Mouse (Mus musculus): Measurements from ENCODE around the gene Rabac1. TPM values are rescaled to one million over a fixed set of nuclear protein-coding genes. Genes with fewer than 3 reads are reported as not detected.

Gene Rabac1
- polyA plus RNA-seq (2012; rRNA removed) = 361 and 478 TPM in 2 replicates

DNA sequence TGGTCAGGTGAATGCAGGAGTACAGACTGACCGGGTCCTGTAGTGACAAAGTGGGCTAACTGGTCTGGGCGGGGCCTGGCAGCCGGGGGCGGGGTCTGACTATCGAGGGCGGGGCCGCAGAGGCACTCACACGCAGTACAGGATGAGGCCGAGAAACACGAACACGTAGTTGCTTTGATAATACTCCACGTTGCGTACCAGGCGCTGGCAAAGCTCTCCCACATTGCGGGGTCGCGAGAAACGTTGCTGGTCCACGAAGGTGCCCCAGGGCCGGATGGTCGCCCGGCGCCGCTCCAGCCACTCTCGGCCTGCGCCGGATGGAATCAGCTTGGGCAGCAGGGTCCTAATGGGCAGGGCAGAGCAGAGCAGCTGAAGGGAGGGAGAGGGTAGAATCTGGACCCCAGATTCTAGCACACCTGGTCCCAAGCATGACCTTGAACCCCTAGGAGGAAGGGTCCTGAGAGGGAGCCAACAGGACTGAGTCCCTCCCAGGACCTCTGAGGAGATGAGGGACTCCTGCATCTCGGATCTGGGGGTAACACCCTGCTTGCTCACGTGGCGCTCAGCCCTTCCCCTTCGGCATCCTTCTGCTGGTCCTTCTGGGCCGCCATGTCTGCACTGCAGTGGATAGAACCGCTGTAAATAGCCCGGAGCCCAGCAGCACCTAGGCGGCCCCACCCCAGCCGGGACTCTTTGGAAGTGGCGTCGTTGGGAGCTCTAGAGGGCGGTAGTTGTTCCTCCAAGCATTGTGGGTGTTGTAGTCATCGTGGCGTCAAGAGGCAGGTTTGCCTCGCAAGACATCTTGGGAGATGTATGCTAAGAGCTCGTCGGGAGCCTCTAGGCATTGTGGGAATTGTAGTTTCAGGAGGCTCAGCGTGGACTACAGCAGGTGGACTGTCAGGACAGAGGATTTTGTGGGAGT is at the start of gene Rabac1:
Gene Rabac1, minus strand, starts transcription at position 783 of the 922 bp plus-strand sequence.
- Histone ChIP-seq H3K4me3 (ENCODE audit: extremely low read depth, insufficient read depth, insufficient read length) (peak within 1 kb of the TSS; percentile 79), H3K4me1 (ENCODE audit: control insufficient read depth, insufficient read depth, insufficient read length) (no peaks in the 10 kb centered on the region), H3K27me3 (ENCODE audit: control insufficient read depth, insufficient read depth, low read length) (no peaks in the 10 kb centered on the region), H3K36me3 (ENCODE audit: control insufficient read depth, insufficient read depth, low read length) (peaks cover 6% of the 10 kb centered on the region), H3K27ac (ENCODE audit: insufficient read depth, low read length) (peak within 1 kb of the TSS; percentile 87)
- WGBS = under 1% methylated on average over 45 of the region's 45 CpGs
- TF ChIP-seq POLR2A (IDR thresholded peaks at IDR 0.05; ENCODE audit: low read depth, low read length) (peak; percentile 80), CTCF (IDR thresholded peaks at IDR 0.05; ENCODE audit: extremely low read depth, insufficient read depth, insufficient read length, insufficient replicate concordance) (no peak)
- DNase-seq (ENCODE audit: low read depth in 1 of 2, low spot score in 2 of 2) = peak; percentile 84 to 87

DNA sequence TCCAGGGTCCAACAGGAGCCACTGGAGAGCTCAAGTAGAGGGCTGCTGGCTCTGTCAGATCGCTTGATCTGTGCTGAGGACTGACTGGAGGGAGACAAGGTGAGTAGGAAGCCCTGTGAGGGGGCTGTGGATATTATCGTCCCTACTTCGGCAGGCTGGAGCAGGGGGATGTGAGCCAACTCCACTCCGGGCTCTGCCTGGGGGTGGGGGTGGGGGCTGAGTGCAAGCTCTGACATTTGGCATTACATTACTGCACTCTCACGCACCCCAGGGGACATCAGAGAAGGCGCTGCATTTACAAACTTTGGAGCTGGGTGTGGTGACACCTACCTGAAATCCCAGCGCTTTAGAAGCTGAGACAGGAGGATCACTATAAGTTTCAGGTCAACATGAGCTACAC is 39.0 kb upstream of the Rabac1 start:
- peaks cover 15% of the 10 kb centered on the region for H3K27me3 ChIP-seq (ENCODE audit: control insufficient read depth, insufficient read depth, low read length)

DNA sequence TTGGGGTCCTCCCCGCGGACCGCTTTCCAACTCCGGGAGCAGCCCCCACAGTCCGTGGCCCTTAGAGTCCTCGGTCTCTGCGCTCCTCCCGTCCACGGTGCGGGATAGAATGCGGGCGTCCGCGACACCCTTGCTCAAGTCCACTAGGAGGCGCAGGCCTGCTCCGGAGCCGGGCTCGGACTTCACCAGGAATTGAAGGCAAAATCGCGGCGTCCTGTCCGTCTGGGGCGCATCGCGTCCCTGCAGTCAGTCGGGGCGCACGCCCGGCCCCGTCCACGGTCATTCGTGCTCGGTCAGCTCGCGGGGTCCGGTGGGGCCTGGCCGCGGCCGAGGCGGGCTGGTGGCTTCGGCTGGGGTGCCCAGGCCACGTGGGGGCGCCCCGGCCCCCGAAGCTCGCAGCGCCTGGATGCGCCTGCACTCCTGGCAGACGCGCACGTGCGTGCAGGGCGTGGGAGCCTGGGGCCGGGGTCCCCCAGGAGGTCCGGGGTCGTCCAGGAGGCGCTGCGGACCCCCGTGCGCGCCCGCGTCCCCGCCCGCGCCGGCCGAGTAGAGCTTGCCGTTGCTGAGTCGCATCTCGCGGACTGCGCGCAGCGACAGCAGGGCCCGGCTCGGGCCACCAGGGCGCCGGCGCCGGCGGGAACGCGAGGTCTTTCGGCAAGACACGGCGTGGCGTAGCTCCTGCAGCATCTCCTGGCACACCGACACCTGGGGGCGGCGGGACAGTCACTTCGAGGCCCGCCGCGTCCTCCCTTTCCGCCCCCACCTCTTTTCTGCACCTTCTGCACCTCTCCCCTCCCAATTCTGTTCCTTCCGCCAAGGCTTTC is 37.7 kb upstream of the Rabac1 start:
- H3K4me3 ChIP-seq (ENCODE audit: extremely low read depth, insufficient read depth, insufficient read length) = no peak overlapping the region; the same call in 1 of the 2 replicates
- peaks cover 21% of the 10 kb centered on the region for H3K27me3 ChIP-seq (ENCODE audit: control insufficient read depth, insufficient read depth, low read length)
- TF ChIP-seq CTCF (IDR thresholded peaks at IDR 0.05; ENCODE audit: extremely low read depth, insufficient read depth, insufficient read length, insufficient replicate concordance) = 0 out of 2 replicates have a peak, but pooled peaks have one; percentile 11
- TF ChIP-seq POLR2A (IDR thresholded peaks at IDR 0.05; ENCODE audit: low read depth, low read length) = no peak
- H3K36me3 ChIP-seq (ENCODE audit: control insufficient read depth, insufficient read depth, low read length) = no peaks in the 10 kb centered on the region
- no peak overlapping the region for H3K27ac ChIP-seq (ENCODE audit: insufficient read depth, low read length)
- peaks cover 7% of the 10 kb centered on the region for H3K4me1 ChIP-seq (ENCODE audit: control insufficient read depth, insufficient read depth, insufficient read length)
- WGBS = 4% methylated on average over 93 of the region's 97 CpGs
- no peak for DNase-seq (ENCODE audit: low read depth in 1 of 2, low spot score in 2 of 2)

More for the DNA sequence above, 39.0 kb upstream of the Rabac1 start:
- no peaks in the 10 kb centered on the region for H3K36me3 ChIP-seq (ENCODE audit: control insufficient read depth, insufficient read depth, low read length)
- TF ChIP-seq POLR2A (IDR thresholded peaks at IDR 0.05; ENCODE audit: low read depth, low read length) (no peak), CTCF (IDR thresholded peaks at IDR 0.05; ENCODE audit: extremely low read depth, insufficient read depth, insufficient read length, insufficient replicate concordance) (no peak)
- H3K4me1 ChIP-seq (ENCODE audit: control insufficient read depth, insufficient read depth, insufficient read length) = peaks cover 2% of the 10 kb centered on the region; the same call in 1 of the 2 replicates
- no peak overlapping the region for H3K27ac ChIP-seq (ENCODE audit: insufficient read depth, low read length)
- DNase-seq (ENCODE audit: low read depth in 1 of 2, low spot score in 2 of 2) = no peak
- 93% methylated on average over 7 of the region's 7 CpGs for WGBS
- H3K4me3 ChIP-seq (ENCODE audit: extremely low read depth, insufficient read depth, insufficient read length) = no peak overlapping the region

DNA sequence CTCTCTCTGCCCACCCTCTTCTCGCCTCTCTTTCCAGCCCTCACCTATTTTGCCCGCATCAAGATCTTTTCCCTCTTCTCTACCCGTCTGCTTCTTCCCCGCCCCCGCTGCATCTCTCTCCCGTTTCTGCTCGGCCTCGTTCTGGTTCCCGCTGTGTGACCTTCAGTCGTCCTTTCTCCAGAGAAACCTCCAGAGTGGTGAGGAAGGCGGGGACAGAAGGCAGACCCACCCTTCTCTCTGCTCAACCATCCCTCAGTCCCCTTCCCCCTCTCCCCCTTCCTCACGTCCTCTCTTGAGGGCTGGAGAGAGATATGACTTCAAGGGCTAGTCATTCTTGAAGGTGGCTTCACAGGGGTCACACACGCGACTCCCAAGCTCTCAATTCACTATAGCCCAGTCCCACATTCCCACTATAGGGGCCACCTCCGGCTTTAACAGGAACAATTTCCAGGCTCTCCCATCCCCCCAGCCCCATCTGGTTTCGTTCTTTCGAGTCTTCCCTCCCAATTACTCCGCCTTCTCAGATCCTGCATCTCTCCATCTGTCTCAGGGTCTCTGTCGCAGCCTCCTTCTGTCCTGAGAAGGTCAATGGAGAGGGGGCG is 36.6 kb upstream of the Rabac1 start:
- Histone ChIP-seq H3K4me3 (ENCODE audit: extremely low read depth, insufficient read depth, insufficient read length) (no peak overlapping the region), H3K27ac (ENCODE audit: insufficient read depth, low read length) (no peak overlapping the region), H3K4me1 (ENCODE audit: control insufficient read depth, insufficient read depth, insufficient read length) (peaks cover 7% of the 10 kb centered on the region), H3K27me3 (ENCODE audit: control insufficient read depth, insufficient read depth, low read length) (peaks cover 24% of the 10 kb centered on the region), H3K36me3 (ENCODE audit: control insufficient read depth, insufficient read depth, low read length) (no peaks in the 10 kb centered on the region)
- WGBS = 25% methylated on average over 20 of the region's 20 CpGs
- TF ChIP-seq CTCF (IDR thresholded peaks at IDR 0.05; ENCODE audit: extremely low read depth, insufficient read depth, insufficient read length, insufficient replicate concordance) (no peak), POLR2A (IDR thresholded peaks at IDR 0.05; ENCODE audit: low read depth, low read length) (no peak)
- no peak for DNase-seq (ENCODE audit: low read depth in 1 of 2, low spot score in 2 of 2)

DNA sequence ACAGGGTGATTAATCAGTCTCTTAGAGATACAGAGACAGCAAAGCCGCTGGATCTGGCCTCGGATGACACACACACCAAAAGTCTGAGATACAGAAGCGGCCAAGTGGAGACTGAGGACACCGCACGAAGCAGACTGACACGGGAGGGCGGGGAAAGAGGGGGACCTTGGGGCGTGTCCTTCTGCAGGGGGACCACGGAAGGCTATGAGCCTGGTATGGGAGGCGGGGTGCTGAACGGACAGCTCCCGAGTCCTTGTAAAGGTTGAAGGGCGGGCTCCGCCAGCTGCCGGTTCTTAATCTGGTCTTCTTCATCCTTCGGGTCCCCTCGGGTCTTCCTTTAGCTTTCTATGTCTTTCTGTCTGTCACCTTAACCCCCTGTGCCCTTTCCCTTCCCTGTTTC is 36.1 kb upstream of the Rabac1 start:
- 5% methylated on average over 17 of the region's 17 CpGs for WGBS
- DNase-seq (ENCODE audit: low read depth in 1 of 2, low spot score in 2 of 2) = peak in 1 of 2 experiments; percentile 13
- H3K27me3 ChIP-seq (ENCODE audit: control insufficient read depth, insufficient read depth, low read length) = peaks cover 24% of the 10 kb centered on the region
- TF ChIP-seq CTCF (IDR thresholded peaks at IDR 0.05; ENCODE audit: extremely low read depth, insufficient read depth, insufficient read length, insufficient replicate concordance) = no peak
- TF ChIP-seq POLR2A (IDR thresholded peaks at IDR 0.05; ENCODE audit: low read depth, low read length) = no peak
- H3K27ac ChIP-seq (ENCODE audit: insufficient read depth, low read length) = no peak overlapping the region
- no peak overlapping the region for H3K4me3 ChIP-seq (ENCODE audit: extremely low read depth, insufficient read depth, insufficient read length)
- H3K36me3 ChIP-seq (ENCODE audit: control insufficient read depth, insufficient read depth, low read length) = no peaks in the 10 kb centered on the region
- peaks cover 7% of the 10 kb centered on the region for H3K4me1 ChIP-seq (ENCODE audit: control insufficient read depth, insufficient read depth, insufficient read length)

DNA sequence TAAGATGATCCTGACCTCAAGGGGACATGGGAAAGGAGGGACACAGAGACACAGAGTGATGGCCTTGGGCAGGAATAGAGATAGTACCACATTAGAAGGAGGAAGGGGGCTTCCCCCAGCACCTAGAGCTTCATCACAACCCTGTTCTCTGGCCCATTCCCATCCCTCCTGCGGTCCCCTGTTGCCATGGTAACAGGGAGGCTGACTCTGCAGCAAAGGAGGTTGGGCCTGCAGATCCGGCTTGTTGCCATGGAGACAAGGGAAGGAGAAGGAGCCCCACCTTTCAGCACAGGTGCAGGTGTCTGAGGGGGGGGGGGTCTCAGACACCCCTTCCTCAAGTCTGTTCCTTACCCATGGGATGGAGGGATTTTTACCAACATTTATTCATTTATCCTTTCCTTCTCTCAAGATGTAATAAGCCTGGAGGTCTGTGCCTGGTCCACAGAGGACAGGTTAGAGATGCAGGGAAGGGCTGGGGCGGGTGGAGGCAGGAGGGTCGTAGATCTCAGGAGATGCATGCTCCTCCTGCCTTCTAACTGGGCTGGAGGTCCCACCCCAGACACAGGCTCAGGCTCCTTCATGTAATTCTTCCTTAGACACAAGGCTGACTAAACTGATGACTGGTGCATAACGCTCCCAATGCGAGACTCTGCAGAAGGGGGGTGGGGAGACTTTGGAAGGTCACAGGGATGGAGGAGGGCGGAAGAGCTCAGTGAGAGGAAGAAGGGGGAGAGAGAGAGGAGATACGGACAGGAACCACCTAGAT is 35.2 kb upstream of the Rabac1 start:
- Histone ChIP-seq H3K27ac (ENCODE audit: insufficient read depth, low read length) (no peak overlapping the region), H3K27me3 (ENCODE audit: control insufficient read depth, insufficient read depth, low read length) (peaks cover 24% of the 10 kb centered on the region), H3K36me3 (ENCODE audit: control insufficient read depth, insufficient read depth, low read length) (no peaks in the 10 kb centered on the region), H3K4me1 (ENCODE audit: control insufficient read depth, insufficient read depth, insufficient read length) (peaks cover 7% of the 10 kb centered on the region), H3K4me3 (ENCODE audit: extremely low read depth, insufficient read depth, insufficient read length) (no peak overlapping the region)
- no peak for DNase-seq (ENCODE audit: low read depth in 1 of 2, low spot score in 2 of 2)
- WGBS = 37% methylated on average over 8 of the region's 8 CpGs
- TF ChIP-seq CTCF (IDR thresholded peaks at IDR 0.05; ENCODE audit: extremely low read depth, insufficient read depth, insufficient read length, insufficient replicate concordance) (no peak), POLR2A (IDR thresholded peaks at IDR 0.05; ENCODE audit: low read depth, low read length) (no peak)

Data from spleen, adult 2 months (tissue).